Mouse (Mus musculus): ENCODE measurements around the gene Cdc37.

The Cdc37 gene

DNA sequence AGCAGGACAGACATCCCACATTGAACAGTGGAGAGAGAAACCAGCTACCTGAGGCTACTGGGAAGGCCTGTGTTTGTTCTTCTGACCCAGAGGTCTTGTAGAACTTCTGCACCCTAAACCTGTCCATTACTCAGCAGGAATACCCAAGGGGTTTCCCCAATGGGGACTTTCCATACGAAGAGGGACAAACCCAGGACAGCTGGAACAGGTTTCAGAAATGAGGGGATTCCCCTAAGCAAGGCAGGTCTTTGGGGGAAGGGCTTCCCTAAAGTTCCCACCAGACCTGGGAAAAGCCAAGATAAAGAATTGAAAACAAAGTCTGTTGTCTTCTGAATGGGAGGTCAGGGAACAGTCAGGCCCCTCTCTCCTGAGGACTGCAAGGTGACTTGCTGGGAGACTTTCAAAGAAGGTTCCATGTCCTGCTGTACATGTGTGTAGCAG is 13.8 kb downstream of the Cdc37 start:
- no peak for DNase-seq (ENCODE audit: low spot score in 2 of 2)

- DNase-seq (ENCODE audit: low spot score in 2 of 2), result no peak
Measured at GRCm38 (mm10) chr9:21135329-21135890, 14.4 kb downstream of the Cdc37 start.

DNA sequence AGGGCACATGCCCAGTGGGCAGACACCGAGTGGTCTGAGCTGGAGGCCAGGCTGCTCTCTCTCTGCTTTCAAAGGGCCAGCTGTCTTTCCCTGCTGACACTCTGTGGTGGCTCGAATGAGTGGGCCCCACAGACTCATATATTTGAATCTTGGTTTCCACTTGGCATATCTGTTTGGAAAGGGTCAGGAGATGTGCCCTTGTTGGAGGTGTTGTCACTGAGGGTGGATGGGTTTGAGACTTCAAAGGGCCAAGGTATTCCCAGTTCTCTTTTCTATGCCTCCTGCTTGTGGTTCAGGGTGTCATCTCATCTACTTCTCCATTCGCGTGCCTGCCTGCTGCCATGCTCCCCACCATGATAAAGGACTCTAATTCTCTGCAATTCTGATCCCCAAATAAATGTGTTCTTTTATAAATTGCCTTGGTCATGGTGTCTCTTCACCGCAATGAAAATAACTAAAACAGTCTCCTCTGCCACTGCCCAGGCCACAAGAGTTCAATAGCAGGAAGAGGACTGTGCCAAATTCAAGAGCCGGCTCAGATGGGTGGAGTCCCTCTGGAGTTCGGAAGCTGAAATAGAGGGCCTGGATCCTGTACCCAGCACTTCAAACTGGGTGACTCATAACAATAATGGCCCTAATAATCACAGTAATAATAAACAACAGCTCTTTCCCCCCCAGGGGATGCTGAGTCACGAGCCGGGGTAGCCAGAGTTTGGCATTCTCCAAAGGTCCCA is 15.0 kb downstream of the Cdc37 start:
- peak in 1 of 2 experiments; percentile 59 for DNase-seq (ENCODE audit: low spot score in 2 of 2)

GRCm38 (mm10) chr9:21133064-21133707 is 16.6 kb downstream of the Cdc37 start:
- no peak for DNase-seq (ENCODE audit: low spot score in 2 of 2)

- DNase-seq (ENCODE audit: low spot score in 2 of 2), result no peak
Measured at GRCm38 (mm10) chr9:21132102-21132775, 17.5 kb downstream of the Cdc37 start.

- peak; percentile 85 to 94 for DNase-seq (ENCODE audit: low spot score in 2 of 2)
Measured at GRCm38 (mm10) chr9:21131059-21131956, 18.5 kb downstream of the Cdc37 start, which contains the start of gene Tyk2. Gene Tyk2 (minus strand): TSS chr9:21131243.

DNA sequence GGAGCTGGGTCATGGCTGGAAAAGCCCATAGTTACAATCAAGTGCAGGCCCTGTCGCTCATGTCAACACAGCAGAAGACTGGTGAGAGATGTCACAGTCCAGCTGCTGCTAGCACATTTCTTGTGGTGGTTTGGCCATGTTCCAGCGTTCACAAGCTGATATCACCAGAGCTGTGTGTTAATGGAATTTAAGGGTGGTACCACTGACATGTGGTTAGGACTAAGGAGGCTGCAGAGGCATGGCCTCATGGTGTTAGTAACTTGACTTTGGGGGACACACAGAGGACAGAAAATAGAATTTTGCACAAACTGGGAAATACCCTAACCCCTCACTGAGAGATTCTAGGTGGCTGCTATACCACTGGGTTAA is 23.5 kb downstream of the Cdc37 start:
- no peak for DNase-seq (ENCODE audit: low spot score in 2 of 2)

GRCm38 (mm10) chr9:21125502-21126258 is 24.1 kb downstream of the Cdc37 start:
- DNase-seq (ENCODE audit: low spot score in 2 of 2), result no peak

DNA sequence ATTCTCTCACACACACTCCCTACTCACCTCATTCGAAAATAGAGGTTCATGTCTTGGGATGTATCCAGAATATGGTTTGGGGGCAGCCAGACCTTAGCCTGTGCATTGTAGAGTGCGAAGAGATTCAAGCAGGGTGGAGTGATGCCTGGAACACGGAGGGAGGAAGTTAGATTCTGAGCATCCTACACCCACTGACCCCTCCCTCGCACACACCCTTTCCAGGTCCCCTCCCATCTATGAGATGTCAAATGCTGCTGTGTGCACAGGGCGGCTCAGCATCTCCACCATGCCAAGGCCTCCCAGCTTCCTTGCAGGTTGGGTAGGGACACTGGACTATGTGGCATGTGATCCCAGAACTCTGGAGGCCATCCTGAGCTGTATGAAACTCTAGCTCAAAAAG is 24.9 kb downstream of the Cdc37 start:
- no peak for DNase-seq (ENCODE audit: low spot score in 2 of 2)

DNA sequence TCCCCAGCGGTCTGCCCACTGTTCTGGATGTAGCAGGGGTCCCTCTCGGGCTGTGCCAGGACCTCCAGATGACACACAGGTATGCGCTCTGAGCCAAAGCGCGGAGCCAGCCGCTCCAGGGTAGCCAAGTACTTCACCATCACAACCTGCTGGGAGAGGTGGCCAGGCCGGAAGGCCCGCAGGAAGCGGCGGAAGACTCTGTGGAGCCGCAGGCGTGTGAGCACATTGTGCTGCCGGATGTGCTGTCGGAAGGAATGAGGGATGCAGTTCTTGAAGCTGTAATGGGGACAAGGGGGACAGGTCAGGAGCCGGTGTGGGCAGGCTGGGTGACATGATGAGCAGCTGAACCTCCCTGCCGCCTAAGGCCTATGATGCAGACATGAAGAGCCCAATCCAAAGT is 28.3 kb downstream of the Cdc37 start:
- DNase-seq (ENCODE audit: low spot score in 2 of 2), result no peak

- DNase-seq (ENCODE audit: low spot score in 2 of 2), result no peak
Measured at GRCm38 (mm10) chr9:21117073-21117472, 32.7 kb downstream of the Cdc37 start.

DNA sequence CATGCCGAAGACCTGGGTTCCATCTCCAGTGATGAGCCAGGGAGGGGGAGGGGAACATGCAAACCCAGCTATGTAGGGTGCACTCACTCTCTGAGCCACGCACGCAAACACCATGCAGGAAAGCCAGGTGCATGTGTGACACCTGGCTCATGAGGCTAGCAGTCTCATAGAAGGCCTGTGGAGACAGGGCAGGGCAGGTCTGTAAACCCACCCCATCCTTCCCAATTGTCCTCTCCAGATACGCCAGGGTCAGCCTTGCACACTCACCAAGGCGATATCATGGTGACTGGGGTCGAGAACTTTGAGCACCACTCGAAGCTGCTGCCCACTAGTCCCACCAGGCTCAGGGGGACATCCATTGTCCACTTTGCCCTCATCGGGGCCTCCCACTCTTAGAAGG is 34.7 kb downstream of the Cdc37 start:
- no peak for DNase-seq (ENCODE audit: low spot score in 2 of 2)

GRCm38 (mm10) chr9:21114190-21114589 is 35.6 kb downstream of the Cdc37 start:
- DNase-seq (ENCODE audit: low spot score in 2 of 2), result no peak

DNA sequence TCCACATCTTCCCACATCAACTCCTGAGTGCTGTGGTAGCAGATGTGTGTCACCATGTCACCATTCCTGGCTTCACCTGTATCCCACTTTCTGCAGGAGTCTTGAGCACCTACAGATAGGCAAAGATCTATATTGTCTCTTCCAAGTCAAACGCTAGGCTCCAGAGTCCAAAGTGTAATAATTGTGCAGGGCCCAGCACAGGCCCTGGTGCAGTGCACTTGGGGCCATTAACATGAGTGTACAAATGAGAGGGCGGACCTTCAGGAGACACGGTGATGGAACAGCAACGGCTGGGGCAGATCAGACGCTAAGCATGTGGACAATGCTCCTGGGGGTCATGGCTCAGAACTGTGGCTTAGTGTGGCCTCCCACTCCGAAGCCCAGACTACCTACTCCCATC is 36.0 kb downstream of the Cdc37 start:
- DNase-seq (ENCODE audit: low spot score in 2 of 2), result no peak

DNA sequence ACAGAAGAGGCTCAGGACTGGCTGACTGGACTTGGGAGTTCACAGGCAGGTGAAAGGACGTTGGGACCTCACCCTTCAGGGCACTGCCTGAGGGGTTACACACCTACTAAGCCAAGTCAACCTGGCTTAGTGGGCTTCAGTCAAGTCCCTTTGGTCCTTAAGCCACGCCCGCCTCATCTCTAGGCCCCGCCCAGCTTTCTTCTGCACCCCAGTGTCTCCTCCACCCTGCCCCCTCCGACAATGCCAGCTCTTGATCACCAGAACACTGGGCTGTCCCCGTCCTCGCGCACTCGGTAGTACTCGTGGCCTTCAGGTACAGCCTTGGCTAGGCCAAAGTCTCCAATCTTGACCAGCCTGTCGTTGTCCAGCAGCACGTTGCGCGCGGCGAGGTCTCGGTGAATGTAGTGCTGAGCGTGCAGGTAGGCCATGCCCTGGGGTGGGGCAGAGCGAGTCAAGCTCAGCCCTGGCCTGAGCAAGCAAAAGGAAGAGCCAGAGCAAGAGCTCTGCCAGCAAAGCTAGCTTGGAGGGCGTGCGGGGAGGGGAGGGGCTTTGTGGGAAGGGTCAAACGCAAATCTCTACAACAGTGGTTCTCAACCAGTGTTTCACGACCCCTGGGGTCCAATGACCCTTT is 42.1 kb downstream of the Cdc37 start:
- DNase-seq (ENCODE audit: low spot score in 2 of 2), result no peak

- no peak for DNase-seq (ENCODE audit: low spot score in 2 of 2)
Measured at GRCm38 (mm10) chr9:21105760-21106564, 43.8 kb downstream of the Cdc37 start.

- DNase-seq (ENCODE audit: low spot score in 2 of 2), result no peak
Measured at GRCm38 (mm10) chr9:21104814-21105213, 45.0 kb downstream of the Cdc37 start.

DNA sequence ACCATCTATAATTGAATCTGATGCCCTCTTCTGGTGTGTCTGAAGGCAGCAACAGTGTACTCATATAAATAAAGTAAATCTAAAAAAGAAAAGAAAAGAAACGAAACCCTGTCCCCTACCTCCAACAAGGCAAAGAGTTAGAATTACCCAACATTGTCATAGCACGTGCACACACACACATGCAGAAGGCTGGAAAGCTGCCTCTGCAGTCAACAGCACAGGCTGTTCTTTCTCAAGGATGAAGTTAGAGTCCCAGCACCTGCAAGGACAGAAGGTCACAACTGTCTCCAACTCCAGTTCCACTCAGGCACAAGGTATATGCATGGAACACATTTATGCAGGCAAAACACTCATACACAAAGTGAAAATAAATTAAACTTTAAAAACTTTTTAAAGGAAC is 47.7 kb downstream of the Cdc37 start:
- DNase-seq (ENCODE audit: low spot score in 2 of 2), result no peak

GRCm38 (mm10) chr9:21100447-21101161 is 49.2 kb downstream of the Cdc37 start:
- DNase-seq (ENCODE audit: low spot score in 2 of 2), result no peak
